Mouse (Mus musculus): ENCODE data around the gene Tmem150a. TPM values are rescaled to one million over a fixed set of nuclear protein-coding genes. Genes with fewer than 3 reads are reported as not detected.

Tmem150a gene
- polyA plus RNA-seq, 1 experiment from 2014 or later = 7.7 TPM

DNA sequence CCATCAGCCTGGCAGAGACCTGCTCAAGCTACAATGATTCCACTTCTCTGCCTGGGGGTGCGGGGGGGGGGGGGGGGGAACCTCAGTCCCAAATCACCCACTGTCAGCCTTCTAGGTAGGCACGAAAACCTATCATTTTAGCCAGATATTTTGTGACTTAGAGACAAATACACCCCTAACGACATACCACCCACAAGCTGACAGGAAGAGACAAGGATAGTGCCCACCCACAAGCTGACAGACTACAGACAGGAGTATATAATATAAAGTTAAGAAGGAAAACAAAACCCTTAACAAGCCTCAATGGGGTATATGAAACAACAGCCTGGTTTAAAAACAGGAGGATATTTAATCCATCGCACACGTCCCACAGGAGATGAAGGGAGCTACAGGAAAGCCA lies 36.8 kb upstream of the Tmem150a start:
- ATAC-seq (ENCODE audit: low FRiP score, low TSS enrichment) (no peak), DNase-seq (ENCODE audit: low spot score) (no peak)
- no peak overlapping the region for H3K4me2 ChIP-seq (replicated peaks; ENCODE audit: low read depth)
- no peak overlapping the region for H3K4me3 ChIP-seq (ENCODE audit: low read depth, low read length)
- H3K27ac ChIP-seq (replicated peaks) = no peak overlapping the region
- no peaks in the 10 kb centered on the region for H3K4me1 ChIP-seq (replicated peaks; ENCODE audit: control insufficient read depth, insufficient read depth)
- H3K9ac ChIP-seq (ENCODE audit: low read length) = no peak overlapping the region
- H3K27me3 ChIP-seq (ENCODE audit: control insufficient read depth, insufficient read depth, low read length) = no peaks in the 10 kb centered on the region
- WGBS = 88% methylated on average over 5 of the region's 5 CpGs
- H3K36me3 ChIP-seq (ENCODE audit: control insufficient read depth, insufficient read depth, low read length) = peaks cover 11% of the 10 kb centered on the region; the same call in 1 of the 2 replicates
- no peaks in the 10 kb centered on the region for H3K9me3 ChIP-seq (ENCODE audit: control insufficient read depth, low read length)
- no peak for TF ChIP-seq EP300 (optimal IDR thresholded peaks at IDR 0.05)
- TF ChIP-seq CTCF (IDR thresholded peaks at IDR 0.05; ENCODE audit: low read depth) = no peak

DNA sequence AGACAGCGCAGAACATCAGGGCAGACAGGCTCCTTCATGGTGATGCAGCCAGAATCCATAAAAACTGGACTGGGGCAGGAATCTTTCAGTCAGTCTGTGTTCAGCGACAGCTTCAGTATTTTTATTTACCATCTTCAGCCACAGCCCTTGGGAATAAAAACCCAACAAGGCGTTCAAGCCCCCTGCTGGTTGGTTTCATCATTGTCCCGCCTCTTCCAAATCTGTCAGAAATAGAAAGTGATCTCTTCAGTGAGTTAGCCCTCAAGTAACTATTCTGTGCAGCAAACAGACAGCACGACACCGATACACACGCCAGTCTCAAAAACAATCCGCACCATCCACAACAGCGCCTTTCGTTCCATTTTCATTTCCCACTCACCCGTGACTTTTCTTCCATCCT lies 36.2 kb upstream of the Tmem150a start:
- Histone ChIP-seq H3K27me3 (ENCODE audit: control insufficient read depth, insufficient read depth, low read length) (no peaks in the 10 kb centered on the region), H3K4me3 (ENCODE audit: low read depth, low read length) (no peak overlapping the region), H3K27ac (replicated peaks) (no peak overlapping the region), H3K9ac (ENCODE audit: low read length) (no peak overlapping the region), H3K9me3 (ENCODE audit: control insufficient read depth, low read length) (no peaks in the 10 kb centered on the region), H3K4me2 (replicated peaks; ENCODE audit: low read depth) (no peak overlapping the region), H3K36me3 (ENCODE audit: control insufficient read depth, insufficient read depth, low read length) (peaks cover 14% of the 10 kb centered on the region), H3K4me1 (replicated peaks; ENCODE audit: control insufficient read depth, insufficient read depth) (no peaks in the 10 kb centered on the region)
- 76% methylated on average over 11 of the region's 11 CpGs for WGBS
- peak; percentile 65 for DNase-seq (ENCODE audit: low spot score)
- no peak for TF ChIP-seq EP300 (optimal IDR thresholded peaks at IDR 0.05)
- TF ChIP-seq CTCF (IDR thresholded peaks at IDR 0.05; ENCODE audit: low read depth) = peak; percentile 73
- ATAC-seq (ENCODE audit: low FRiP score, low TSS enrichment) = no peak

DNA sequence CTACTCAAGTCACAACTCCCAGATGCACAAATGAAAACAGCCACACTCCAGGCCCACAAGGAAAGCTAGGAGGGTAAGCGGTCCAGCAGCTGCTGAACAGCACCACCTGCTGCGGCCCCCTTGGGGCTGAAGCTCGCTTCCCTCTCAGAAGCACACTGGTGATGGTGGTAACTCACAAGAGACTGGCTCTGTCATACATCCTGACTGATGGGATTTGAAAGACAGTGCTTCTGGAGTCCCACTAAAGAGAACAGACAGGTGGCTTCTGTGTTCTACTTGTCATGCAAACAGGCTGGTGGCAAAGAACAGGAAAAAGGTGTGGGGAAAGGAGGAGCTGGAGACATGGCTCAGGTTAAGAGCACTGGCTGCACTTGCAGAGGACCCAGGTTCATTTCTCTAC lies 32.3 kb upstream of the Tmem150a start:
- TF ChIP-seq EP300 (optimal IDR thresholded peaks at IDR 0.05) (no peak), CTCF (IDR thresholded peaks at IDR 0.05; ENCODE audit: low read depth) (no peak)

DNA sequence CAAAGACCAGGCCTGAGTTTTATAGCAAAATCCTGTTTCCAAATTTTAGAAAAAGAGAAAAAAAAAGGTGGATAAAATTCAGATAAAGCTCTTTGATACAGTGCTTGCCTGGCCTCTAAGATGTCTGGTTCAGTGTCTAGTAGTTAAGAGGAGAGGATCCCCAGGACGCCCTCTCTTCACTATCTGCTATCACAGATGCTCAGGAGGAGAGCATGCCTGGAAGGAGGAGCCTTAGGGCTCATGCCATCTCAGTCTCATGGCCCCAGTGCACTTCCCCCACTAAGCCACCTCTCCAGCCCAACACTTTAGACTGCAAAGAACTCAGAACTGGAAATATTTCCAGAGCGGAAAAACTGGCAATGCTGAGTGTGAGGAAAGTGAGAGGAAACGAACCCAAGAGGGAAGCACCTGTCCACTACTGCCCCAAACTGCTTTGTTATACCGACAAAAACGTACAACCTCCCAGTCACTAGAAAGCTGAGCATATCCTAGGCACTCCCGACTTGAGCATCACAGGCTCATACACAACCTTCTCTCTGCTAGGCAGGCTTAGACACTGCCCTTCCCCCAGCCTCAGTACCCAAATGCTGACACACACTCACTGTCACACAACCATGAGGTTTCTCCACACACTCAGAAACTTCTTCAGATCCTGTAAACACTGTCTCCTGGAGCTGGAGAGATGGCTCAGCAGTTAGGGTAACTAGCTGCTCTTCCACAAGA lies 31.3 kb upstream of the Tmem150a start:
- no peak overlapping the region for H3K4me2 ChIP-seq (replicated peaks; ENCODE audit: low read depth)
- WGBS = 89% methylated on average over 6 of the region's 6 CpGs

More for the DNA sequence above, 32.3 kb upstream of the Tmem150a start:
- Histone ChIP-seq H3K4me3 (ENCODE audit: low read depth, low read length) (no peak overlapping the region), H3K9me3 (ENCODE audit: control insufficient read depth, low read length) (no peaks in the 10 kb centered on the region), H3K27me3 (ENCODE audit: control insufficient read depth, insufficient read depth, low read length) (no peaks in the 10 kb centered on the region), H3K4me2 (replicated peaks; ENCODE audit: low read depth) (no peak overlapping the region), H3K4me1 (replicated peaks; ENCODE audit: control insufficient read depth, insufficient read depth) (no peaks in the 10 kb centered on the region), H3K9ac (ENCODE audit: low read length) (no peak overlapping the region), H3K36me3 (ENCODE audit: control insufficient read depth, insufficient read depth, low read length) (peaks cover 21% of the 10 kb centered on the region), H3K27ac (replicated peaks) (no peak overlapping the region)
- DNase-seq (ENCODE audit: low spot score) = no peak
- WGBS = 96% methylated on average over 3 of the region's 3 CpGs
- no peak for ATAC-seq (ENCODE audit: low FRiP score, low TSS enrichment)

DNA sequence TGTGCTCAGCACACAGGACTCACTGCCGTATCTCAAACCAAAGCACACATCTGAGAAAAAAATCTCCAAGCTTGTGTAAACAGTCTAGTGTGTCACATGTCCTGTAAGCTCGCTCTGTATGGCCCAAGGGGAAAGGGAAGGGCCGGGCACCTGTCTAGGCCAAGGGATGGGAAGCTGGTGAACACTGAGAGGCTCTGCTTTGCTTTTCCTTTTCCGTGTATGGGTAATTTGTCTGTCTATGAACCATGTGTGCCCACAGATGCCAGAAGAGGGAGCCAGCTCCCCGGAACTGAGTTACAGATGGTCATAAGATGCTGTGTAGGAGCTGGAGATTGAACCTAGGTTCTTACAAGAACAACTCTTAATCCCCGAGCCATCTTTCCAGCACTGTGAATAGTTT lies 29.0 kb upstream of the Tmem150a start:
- no peak overlapping the region for H3K9ac ChIP-seq (ENCODE audit: low read length)
- H3K27ac ChIP-seq (replicated peaks) = 0 out of 2 replicates have a peak overlapping the region, but pooled peaks have one; percentile 8
- no peaks in the 10 kb centered on the region for H3K4me1 ChIP-seq (replicated peaks; ENCODE audit: control insufficient read depth, insufficient read depth)
- ATAC-seq (ENCODE audit: low FRiP score, low TSS enrichment) (peak; percentile 97), DNase-seq (ENCODE audit: low spot score) (peak; percentile 79)
- H3K27me3 ChIP-seq (ENCODE audit: control insufficient read depth, insufficient read depth, low read length) = no peaks in the 10 kb centered on the region
- H3K4me2 ChIP-seq (replicated peaks; ENCODE audit: low read depth) = no peak overlapping the region
- no peak overlapping the region for H3K4me3 ChIP-seq (ENCODE audit: low read depth, low read length)
- 55% methylated on average over 6 of the region's 6 CpGs for WGBS
- H3K9me3 ChIP-seq (ENCODE audit: control insufficient read depth, low read length) = no peaks in the 10 kb centered on the region
- peaks cover 22% of the 10 kb centered on the region for H3K36me3 ChIP-seq (ENCODE audit: control insufficient read depth, insufficient read depth, low read length)
- TF ChIP-seq EP300 (optimal IDR thresholded peaks at IDR 0.05) = no peak
- TF ChIP-seq CTCF (IDR thresholded peaks at IDR 0.05; ENCODE audit: low read depth) = peak; percentile 74

More for the DNA sequence above, 31.3 kb upstream of the Tmem150a start:
- H3K4me1 ChIP-seq (replicated peaks; ENCODE audit: control insufficient read depth, insufficient read depth) = no peaks in the 10 kb centered on the region
- no peaks in the 10 kb centered on the region for H3K27me3 ChIP-seq (ENCODE audit: control insufficient read depth, insufficient read depth, low read length)
- no peak for ATAC-seq (ENCODE audit: low FRiP score, low TSS enrichment)
- H3K4me3 ChIP-seq (ENCODE audit: low read depth, low read length) = no peak overlapping the region
- no peak overlapping the region for H3K27ac ChIP-seq (replicated peaks)
- H3K9ac ChIP-seq (ENCODE audit: low read length) = no peak overlapping the region
- DNase-seq (ENCODE audit: low spot score) = no peak
- H3K36me3 ChIP-seq (ENCODE audit: control insufficient read depth, insufficient read depth, low read length) = peaks cover 29% of the 10 kb centered on the region
- no peaks in the 10 kb centered on the region for H3K9me3 ChIP-seq (ENCODE audit: control insufficient read depth, low read length)
- TF ChIP-seq EP300 (optimal IDR thresholded peaks at IDR 0.05) (no peak), CTCF (IDR thresholded peaks at IDR 0.05; ENCODE audit: low read depth) (no peak)

DNA sequence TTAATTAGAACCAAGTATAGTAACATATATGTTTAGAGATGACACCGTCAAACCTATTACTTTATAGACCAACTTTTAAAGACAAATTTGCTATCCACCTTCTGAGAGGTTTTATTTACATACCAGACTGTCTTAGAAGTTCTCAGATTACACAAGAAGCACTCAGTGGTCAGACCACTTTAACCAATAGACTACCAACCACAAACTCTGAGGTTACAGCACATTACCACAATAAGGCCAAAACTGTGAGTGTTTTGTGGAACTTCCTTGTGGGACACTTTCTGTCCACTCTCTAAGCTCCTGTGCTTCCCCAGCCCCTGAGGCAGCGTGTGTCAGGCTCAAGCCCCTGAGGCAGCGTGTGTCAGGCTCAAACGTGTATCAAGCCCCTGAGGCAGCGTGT lies 26.2 kb upstream of the Tmem150a start:
- Histone ChIP-seq H3K27ac (replicated peaks) (no peak overlapping the region), H3K36me3 (ENCODE audit: control insufficient read depth, insufficient read depth, low read length) (peaks cover 17% of the 10 kb centered on the region), H3K9me3 (ENCODE audit: control insufficient read depth, low read length) (no peaks in the 10 kb centered on the region), H3K9ac (ENCODE audit: low read length) (no peak overlapping the region), H3K4me3 (ENCODE audit: low read depth, low read length) (no peak overlapping the region), H3K27me3 (ENCODE audit: control insufficient read depth, insufficient read depth, low read length) (no peaks in the 10 kb centered on the region), H3K4me2 (replicated peaks; ENCODE audit: low read depth) (no peak overlapping the region), H3K4me1 (replicated peaks; ENCODE audit: control insufficient read depth, insufficient read depth) (no peaks in the 10 kb centered on the region)
- WGBS = 81% methylated on average over 5 of the region's 5 CpGs
- DNase-seq (ENCODE audit: low spot score) (no peak), ATAC-seq (ENCODE audit: low FRiP score, low TSS enrichment) (no peak)
- TF ChIP-seq EP300 (optimal IDR thresholded peaks at IDR 0.05) = no peak
